Mouse (Mus musculus): ENCODE measurements around the gene Mttp. TPM values are rescaled to one million over a fixed set of nuclear protein-coding genes. Genes with fewer than 3 reads are reported as not detected.

The Mttp gene
- polyA plus RNA-seq, 1 experiment from 2014 or later = 7.6 TPM

GRCm38 (mm10) chr3:138071476-138072073 is 73.2 kb downstream of the Mttp start:
- Histone ChIP-seq H3K27me3 (no peaks in the 10 kb centered on the region), H3K36me3 (no peaks in the 10 kb centered on the region), H3K4me1 (replicated peaks) (peaks cover 9% of the 10 kb centered on the region), H3K4me2 (no peak overlapping the region), H3K27ac (replicated peaks) (no peak overlapping the region), H3K9me3 (no peaks in the 10 kb centered on the region), H3K4me3 (no peak overlapping the region), H3K9ac (no peak overlapping the region)
- no peak for ATAC-seq (ENCODE audit: low read depth)
- 92% methylated on average over 10 of the region's 10 CpGs for WGBS

GRCm38 (mm10) chr3:138071004-138071403 is 73.8 kb downstream of the Mttp start:
- H3K4me2 ChIP-seq = no peak overlapping the region
- ATAC-seq (ENCODE audit: low read depth) = no peak

GRCm38 (mm10) chr3:138069756-138070511 is 74.8 kb downstream of the Mttp start:
- Histone ChIP-seq H3K4me3 (no peak overlapping the region), H3K27me3 (no peaks in the 10 kb centered on the region), H3K9me3 (no peaks in the 10 kb centered on the region), H3K4me1 (replicated peaks) (peaks cover 18% of the 10 kb centered on the region), H3K36me3 (no peaks in the 10 kb centered on the region), H3K9ac (no peak overlapping the region), H3K4me2 (no peak overlapping the region), H3K27ac (replicated peaks) (no peak overlapping the region)
- ATAC-seq (ENCODE audit: low read depth) = no peak
- 74% methylated on average over 18 of the region's 18 CpGs for WGBS

More at GRCm38 (mm10) chr3:138071004-138071403, 73.8 kb downstream of the Mttp start:
- no peaks in the 10 kb centered on the region for H3K36me3 ChIP-seq
- H3K4me1 ChIP-seq (replicated peaks) = peaks cover 15% of the 10 kb centered on the region
- H3K27me3 ChIP-seq = no peaks in the 10 kb centered on the region
- H3K27ac ChIP-seq (replicated peaks) = no peak overlapping the region
- 0% methylated on average over 1 of the region's 1 CpGs for WGBS
- no peak overlapping the region for H3K4me3 ChIP-seq
- no peak overlapping the region for H3K9ac ChIP-seq
- no peaks in the 10 kb centered on the region for H3K9me3 ChIP-seq

- no peak overlapping the region for H3K27ac ChIP-seq (replicated peaks)
- H3K27me3 ChIP-seq = no peaks in the 10 kb centered on the region
- H3K9me3 ChIP-seq = no peaks in the 10 kb centered on the region
- ATAC-seq (ENCODE audit: low read depth) = no peak
- WGBS = 94% methylated on average over 12 of the region's 12 CpGs
- no peak overlapping the region for H3K9ac ChIP-seq
- H3K36me3 ChIP-seq = no peaks in the 10 kb centered on the region
- H3K4me3 ChIP-seq = no peak overlapping the region
- peaks cover 30% of the 10 kb centered on the region for H3K4me1 ChIP-seq (replicated peaks)
- H3K4me2 ChIP-seq = no peak overlapping the region
These were observed 76.7 kb downstream of the Mttp start for GRCm38 (mm10) chr3:138068103-138068502.

GRCm38 (mm10) chr3:138067288-138067687 is 77.5 kb downstream of the Mttp start, which contains the start of gene Gm5105:
TSS of gene Gm5105 (minus strand) at chr3:138067388.
- no peaks in the 10 kb centered on the region for H3K27me3 ChIP-seq
- 0 out of 2 replicates have a peak within 1 kb of the TSS, but pooled peaks have one; percentile 1 for H3K4me2 ChIP-seq
- WGBS = 92% methylated on average over 12 of the region's 12 CpGs
- H3K9ac ChIP-seq = no peak within 1 kb of the TSS
- ATAC-seq (ENCODE audit: low read depth) = no peak
- H3K4me3 ChIP-seq = no peak within 1 kb of the TSS
- peaks cover 30% of the 10 kb centered on the region for H3K4me1 ChIP-seq (replicated peaks)
- no peaks in the 10 kb centered on the region for H3K36me3 ChIP-seq
- H3K27ac ChIP-seq (replicated peaks) = no peak within 1 kb of the TSS
- no peaks in the 10 kb centered on the region for H3K9me3 ChIP-seq

- no peak overlapping the region for H3K4me3 ChIP-seq
- no peak overlapping the region for H3K9ac ChIP-seq
- WGBS = 62% methylated on average over 20 of the region's 20 CpGs
- H3K36me3 ChIP-seq = no peaks in the 10 kb centered on the region
- ATAC-seq (ENCODE audit: low read depth) = peak; percentile 56; the same call in 1 of the 2 replicates
- H3K27ac ChIP-seq (replicated peaks) = no peak overlapping the region
- no peaks in the 10 kb centered on the region for H3K27me3 ChIP-seq
- no peaks in the 10 kb centered on the region for H3K9me3 ChIP-seq
- peaks cover 30% of the 10 kb centered on the region for H3K4me1 ChIP-seq (replicated peaks)
- H3K4me2 ChIP-seq = 0 out of 2 replicates have a peak overlapping the region, but pooled peaks have one; percentile 1
These were observed 78.4 kb downstream of the Mttp start for GRCm38 (mm10) chr3:138066348-138066856.

- Histone ChIP-seq H3K4me3 (no peak overlapping the region), H3K27ac (replicated peaks) (no peak overlapping the region), H3K9me3 (no peaks in the 10 kb centered on the region), H3K9ac (no peak overlapping the region), H3K36me3 (no peaks in the 10 kb centered on the region), H3K4me2 (no peak overlapping the region), H3K27me3 (no peaks in the 10 kb centered on the region), H3K4me1 (replicated peaks) (peaks cover 30% of the 10 kb centered on the region)
- no peak for ATAC-seq (ENCODE audit: low read depth)
- whole genome bisulfite sequencing = 82% methylated on average over 16 of the region's 16 CpGs
These were observed 78.8 kb downstream of the Mttp start for GRCm38 (mm10) chr3:138065930-138066329.

GRCm38 (mm10) chr3:138064732-138065645 is 79.8 kb downstream of the Mttp start, which contains the start of gene 1110002E22Rik:
TSS of gene 1110002E22Rik (plus strand) at chr3:138065052.
- 76% methylated on average over 33 of the region's 33 CpGs for WGBS
- no peaks in the 10 kb centered on the region for H3K27me3 ChIP-seq
- H3K36me3 ChIP-seq = no peaks in the 10 kb centered on the region
- no peak for ATAC-seq (ENCODE audit: low read depth)
- no peak within 1 kb of the TSS for H3K4me3 ChIP-seq
- H3K27ac ChIP-seq (replicated peaks) = no peak within 1 kb of the TSS
- H3K4me2 ChIP-seq = no peak within 1 kb of the TSS
- peaks cover 28% of the 10 kb centered on the region for H3K4me1 ChIP-seq (replicated peaks)
- no peaks in the 10 kb centered on the region for H3K9me3 ChIP-seq
- no peak within 1 kb of the TSS for H3K9ac ChIP-seq

GRCm38 (mm10) chr3:138063731-138064329 is 80.9 kb downstream of the Mttp start:
- ATAC-seq (ENCODE audit: low read depth) = no peak

GRCm38 (mm10) chr3:138062673-138063072 is 82.1 kb downstream of the Mttp start:
- Histone ChIP-seq H3K4me2 (no peak overlapping the region), H3K4me3 (no peak overlapping the region), H3K9ac (no peak overlapping the region), H3K27ac (replicated peaks) (no peak overlapping the region), H3K9me3 (no peaks in the 10 kb centered on the region), H3K4me1 (replicated peaks) (peaks cover 28% of the 10 kb centered on the region), H3K27me3 (no peaks in the 10 kb centered on the region), H3K36me3 (no peaks in the 10 kb centered on the region)
- no peak for ATAC-seq (ENCODE audit: low read depth)
- WGBS = 84% methylated on average over 4 of the region's 4 CpGs

More at GRCm38 (mm10) chr3:138063731-138064329, 80.9 kb downstream of the Mttp start:
- no peak overlapping the region for H3K4me3 ChIP-seq
- H3K9me3 ChIP-seq = no peaks in the 10 kb centered on the region
- no peak overlapping the region for H3K27ac ChIP-seq (replicated peaks)
- no peak overlapping the region for H3K4me2 ChIP-seq
- H3K4me1 ChIP-seq (replicated peaks) = peaks cover 28% of the 10 kb centered on the region
- no peak overlapping the region for H3K9ac ChIP-seq
- H3K27me3 ChIP-seq = no peaks in the 10 kb centered on the region
- no peaks in the 10 kb centered on the region for H3K36me3 ChIP-seq
- 59% methylated on average over 14 of the region's 14 CpGs for WGBS

GRCm38 (mm10) chr3:138061205-138061911 is 83.4 kb downstream of the Mttp start:
- H3K4me2 ChIP-seq = no peak overlapping the region
- no peak overlapping the region for H3K27ac ChIP-seq (replicated peaks)
- H3K4me3 ChIP-seq = no peak overlapping the region
- no peaks in the 10 kb centered on the region for H3K27me3 ChIP-seq
- H3K4me1 ChIP-seq (replicated peaks) = peaks cover 23% of the 10 kb centered on the region
- H3K9me3 ChIP-seq = no peaks in the 10 kb centered on the region
- no peak for ATAC-seq (ENCODE audit: low read depth)
- 93% methylated on average over 9 of the region's 9 CpGs for WGBS
- H3K36me3 ChIP-seq = no peaks in the 10 kb centered on the region
- no peak overlapping the region for H3K9ac ChIP-seq
